Mouse (Mus musculus) C2C12 (cell line): ENCODE data around the gene Armc9. TPM values are rescaled to one million over a fixed set of nuclear protein-coding genes. Genes with fewer than 3 reads are reported as not detected.
A peak's percentile ranks its signal among the peaks of the same experiment; 100 is the strongest.

ENCODE experiments used
- H3K27me3 ChIP-seq: one replicate; pipeline ENCODE4 v1.6.1; 2011; ENCODE audit not compliant: control insufficient read depth, insufficient read depth, insufficient read length
- H3K36me3 ChIP-seq: one replicate; pipeline ENCODE4 v1.6.1; 2011; ENCODE audit not compliant: control insufficient read depth, insufficient read depth
- H3K4me3 ChIP-seq: one replicate; pipeline ENCODE4 v1.5.1; 2011; ENCODE audit warnings: mild to moderate bottlenecking, control low read depth; ENCODE audit not compliant: poor library complexity, insufficient read depth, severe bottlenecking
- H3K79me2 ChIP-seq: one replicate; pipeline ENCODE4 v1.6.1; 2011; ENCODE audit not compliant: control insufficient read depth, insufficient read depth
- H3K79me3 ChIP-seq: one replicate; pipeline ENCODE4 v1.6.1; 2011; ENCODE audit warnings: low read depth, control low read depth
- H3ac ChIP-seq: one replicate; pipeline ENCODE3; 2011; ENCODE audit warnings: low read depth; ENCODE audit not compliant: control insufficient read depth, insufficient read length
- CEBPB ChIP-seq: IDR thresholded peaks from one replicate; pipeline ENCODE4 v1.6.1; 2011; ENCODE audit warnings: low read depth, mild to moderate bottlenecking, control low read depth, moderate library complexity
- CTCF ChIP-seq: IDR thresholded peaks from one replicate; pipeline ENCODE4 v1.5.1; 2011; ENCODE audit not compliant: control insufficient read depth, insufficient read depth, insufficient read length
- FOSL1 ChIP-seq: IDR thresholded peaks from one replicate; pipeline ENCODE4 v1.8.0; 2011; ENCODE audit warnings: mild to moderate bottlenecking, low read length; ENCODE audit not compliant: poor library complexity, insufficient read depth, severe bottlenecking
- MAX ChIP-seq: IDR thresholded peaks from one replicate; pipeline ENCODE4 v1.6.1; 2011; ENCODE audit warnings: mild to moderate bottlenecking, control low read depth
- MYOD1 ChIP-seq: IDR thresholded peaks from one replicate; pipeline ENCODE4 v1.6.1; 2011; ENCODE audit warnings: low read depth; ENCODE audit not compliant: control insufficient read depth, insufficient read length
- MYOG ChIP-seq: IDR thresholded peaks from one replicate; pipeline ENCODE4 v1.6.1; 2011; ENCODE audit not compliant: control insufficient read depth, insufficient read length; ENCODE audit errors: extremely low read depth
- USF1 ChIP-seq: IDR thresholded peaks from one replicate; pipeline ENCODE4 v1.6.1; 2011; ENCODE audit warnings: low read depth, mild to moderate bottlenecking, control low read depth, moderate library complexity
- long read RNA-seq, 2 experiments: library from polyadenylated mRNA; unstranded; transcript quantifications; one replicate each; pipeline ENCODE4 v2.0.0; 2019 to 2020
- polyA plus RNA-seq: library from polyadenylated mRNA; unstranded; fragments of >200 nt; fragmentation: generic; extraction: Trizol; gene quantifications from one replicate; pipeline ENCODE4 v1.2.1, GENCODE M21; 2012; ENCODE audit warnings: missing spikeins

Gene Armc9
- 5.6 TPM for polyA plus RNA-seq
- long read RNA-seq, experiment 1, full-length matches to known transcripts: 12 of 24 reads
- long read RNA-seq, experiment 1, partial matches to known transcripts: 3 of 24 reads
- long read RNA-seq, experiment 1, other reads (novel, unspliced or antisense): 9 of 24 reads
- long read RNA-seq, experiment 2, full-length matches to known transcripts: 49 of 80 reads
- long read RNA-seq, experiment 2, partial matches to known transcripts: 3 of 80 reads
- long read RNA-seq, experiment 2, other reads (novel, unspliced or antisense): 28 of 80 reads

DNA sequence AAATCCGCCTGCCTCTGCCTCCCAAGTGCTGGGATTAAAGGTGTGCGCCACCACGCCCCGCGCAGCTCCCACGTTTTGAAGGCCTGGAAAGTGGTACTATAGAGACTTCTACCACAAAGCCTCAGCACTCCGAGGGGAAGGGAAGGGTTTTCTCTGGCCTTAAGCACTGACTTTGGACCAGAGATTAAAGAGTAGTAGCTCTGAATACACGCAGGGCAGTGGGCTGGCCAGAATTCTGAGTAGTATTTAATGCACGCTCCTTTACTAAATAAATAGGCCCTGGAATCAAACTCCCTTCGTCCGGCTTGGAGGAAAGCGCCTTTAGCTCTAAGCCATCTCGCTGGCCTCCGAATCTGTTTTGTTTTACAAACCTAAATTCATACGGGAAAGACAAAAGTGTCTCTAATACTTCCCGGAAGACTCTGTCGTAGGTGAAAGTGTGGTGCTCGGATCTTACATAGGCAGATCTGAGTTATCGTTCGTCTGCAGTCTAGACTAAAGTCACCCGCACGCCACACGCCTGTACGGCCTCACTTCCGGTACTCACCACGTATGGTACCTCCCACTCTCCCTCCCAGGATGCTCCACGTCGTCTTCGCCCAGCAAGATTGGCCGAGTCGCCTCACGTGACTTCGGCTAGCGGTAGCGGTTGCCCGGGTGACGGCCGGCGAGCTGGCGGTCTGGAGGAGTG, at the start of gene Armc9:
Gene Armc9 (plus strand): TSS at position 648 of the 691 bp plus-strand sequence.
- TF ChIP-seq USF1 (peak; percentile 98), MYOG (no peak), CEBPB (no peak), MYOD1 (no peak), FOSL1 (no peak), MAX (peak; percentile 72), CTCF (no peak)
- H3K27me3 ChIP-seq: no peaks in the 10 kb centered on the region
- H3K79me3 ChIP-seq: peaks cover 1% of the 10 kb centered on the region
- H3K36me3 ChIP-seq: no peaks in the 10 kb centered on the region
- peaks cover 5% of the 10 kb centered on the region for H3K79me2 ChIP-seq
- H3ac ChIP-seq: peak within 1 kb of the TSS; percentile 81
- peak within 1 kb of the TSS; percentile 51 for H3K4me3 ChIP-seq

DNA sequence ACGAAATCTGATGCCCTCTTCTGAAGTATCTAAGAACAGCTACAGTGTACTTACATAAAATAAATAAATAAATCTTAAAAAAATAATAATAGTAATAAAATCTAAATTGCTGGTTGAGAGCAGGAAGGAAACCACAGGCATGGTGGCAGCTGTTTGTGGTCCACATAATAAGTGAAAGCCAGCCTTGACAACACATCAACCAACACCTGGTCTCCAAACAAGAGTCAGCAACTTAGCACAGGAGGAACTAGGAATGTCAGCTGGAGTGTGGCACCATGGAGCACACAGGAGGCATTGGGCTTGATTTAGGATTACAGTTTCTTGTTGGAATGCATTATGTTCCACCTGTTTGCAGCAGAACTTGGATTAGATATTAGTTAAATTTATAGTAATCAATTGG, 49.5 kb upstream of the Armc9 start:
- TF ChIP-seq MAX: no peak
- no peak for TF ChIP-seq USF1
- TF ChIP-seq FOSL1: no peak
- peak; percentile 59 for TF ChIP-seq MYOD1
- H3K79me3 ChIP-seq: peaks cover 19% of the 10 kb centered on the region
- H3K27me3 ChIP-seq: no peaks in the 10 kb centered on the region
- peaks cover 56% of the 10 kb centered on the region for H3K36me3 ChIP-seq
- H3K4me3 ChIP-seq: no peak overlapping the region
- peaks cover 41% of the 10 kb centered on the region for H3K79me2 ChIP-seq
- no peak overlapping the region for H3ac ChIP-seq

DNA sequence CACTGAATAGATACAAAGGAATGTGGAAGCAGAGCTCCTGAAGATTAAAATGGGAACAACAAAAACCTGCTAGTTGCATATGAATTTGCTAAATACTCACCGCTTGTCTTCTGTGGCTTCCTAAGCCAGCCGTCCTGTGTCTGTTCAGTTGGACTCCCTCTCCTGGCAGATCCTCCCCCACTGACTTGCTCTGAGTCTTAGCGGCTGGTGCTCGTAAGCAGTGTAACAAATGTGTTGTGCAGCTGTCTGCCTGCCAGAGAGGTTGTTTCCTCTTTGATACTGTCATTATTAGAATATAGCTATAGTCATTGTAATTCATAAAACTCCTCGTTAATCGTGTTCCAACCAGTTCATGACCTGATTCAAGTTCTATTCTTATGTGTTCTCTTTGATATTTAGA, 42.8 kb upstream of the Armc9 start, which contains the start of gene Htr2b:
Gene Htr2b (minus strand): TSS at position 192 of the 400 bp plus-strand sequence.
- no peak within 1 kb of the TSS for H3K4me3 ChIP-seq
- peaks cover 7% of the 10 kb centered on the region for H3K79me3 ChIP-seq
- H3K27me3 ChIP-seq: no peaks in the 10 kb centered on the region
- no peak for TF ChIP-seq FOSL1
- no peak for TF ChIP-seq CEBPB
- no peak for TF ChIP-seq MYOG
- TF ChIP-seq MYOD1: no peak
- TF ChIP-seq USF1: no peak
- TF ChIP-seq MAX: no peak
- no peak for TF ChIP-seq CTCF
- H3K36me3 ChIP-seq: peaks cover 67% of the 10 kb centered on the region
- H3ac ChIP-seq: no peak within 1 kb of the TSS
- peaks cover 10% of the 10 kb centered on the region for H3K79me2 ChIP-seq

DNA sequence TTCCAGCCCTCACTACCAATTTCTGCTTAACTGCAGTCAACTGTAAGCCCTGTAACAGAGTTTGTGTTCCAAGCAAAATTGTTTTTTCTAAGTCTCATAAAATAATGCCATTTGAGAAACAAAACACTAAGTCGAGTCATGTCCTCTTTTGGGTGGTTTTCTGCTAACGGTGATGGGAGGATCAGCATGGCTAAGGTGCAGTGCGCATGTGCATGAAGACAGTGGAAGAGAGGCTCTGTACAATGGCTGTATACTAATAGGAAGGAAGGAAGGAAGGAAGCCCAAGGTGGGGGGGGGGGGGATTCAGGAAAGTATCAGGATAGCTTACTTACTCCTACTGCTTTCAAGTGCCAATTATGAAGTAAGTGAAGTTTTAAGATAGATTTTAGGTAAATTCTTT, 40.4 kb upstream of the Armc9 start:
- no peak overlapping the region for H3ac ChIP-seq
- TF ChIP-seq MAX (no peak), MYOD1 (no peak), FOSL1 (no peak), USF1 (no peak), MYOG (no peak), CEBPB (no peak), CTCF (no peak)
- peaks cover 73% of the 10 kb centered on the region for H3K36me3 ChIP-seq
- peaks cover 10% of the 10 kb centered on the region for H3K79me2 ChIP-seq
- peaks cover 2% of the 10 kb centered on the region for H3K79me3 ChIP-seq
- H3K27me3 ChIP-seq: no peaks in the 10 kb centered on the region
- H3K4me3 ChIP-seq: no peak overlapping the region

DNA sequence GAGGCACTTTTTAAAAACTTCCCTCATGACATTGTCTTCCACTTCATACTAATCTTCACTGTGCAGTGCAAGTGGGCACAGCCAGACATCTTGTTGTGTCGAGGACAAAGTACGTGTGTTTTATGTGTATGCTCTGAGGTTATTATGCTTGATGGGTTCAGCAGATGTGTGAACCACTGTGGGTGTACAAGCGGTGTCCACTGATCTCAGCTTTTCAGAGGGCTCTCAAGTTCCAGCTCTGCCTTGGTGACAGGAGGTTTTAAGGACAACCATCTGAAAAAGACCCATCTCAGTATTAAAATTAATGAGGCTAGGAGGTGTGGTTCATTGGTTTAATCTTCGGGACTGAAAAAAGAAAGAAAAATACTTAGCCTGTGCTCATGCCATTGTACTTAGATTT, 35.0 kb upstream of the Armc9 start:
- no peaks in the 10 kb centered on the region for H3K27me3 ChIP-seq
- no peak overlapping the region for H3ac ChIP-seq
- peaks cover 90% of the 10 kb centered on the region for H3K36me3 ChIP-seq
- H3K79me2 ChIP-seq: peaks cover 10% of the 10 kb centered on the region
- no peak for TF ChIP-seq MYOD1
- H3K79me3 ChIP-seq: no peaks in the 10 kb centered on the region
- no peak overlapping the region for H3K4me3 ChIP-seq
